Mouse (Mus musculus): ENCODE data around the gene Isoc2a.

- TF ChIP-seq CTCF (IDR thresholded peaks at IDR 0.05; ENCODE audit: extremely low read depth, insufficient read depth, insufficient read length, insufficient replicate concordance) = no peak
- TF ChIP-seq POLR2A (IDR thresholded peaks at IDR 0.05; ENCODE audit: low read depth, low read length) = no peak
These were observed 57.4 kb downstream of the Isoc2a start for GRCm38 (mm10) chr7:4934160-4934914.

Data from spleen, adult 2 months (tissue).